Mouse (Mus musculus) gastrocnemius, adult 2 months (tissue): ENCODE measurements around the gene Lta. TPM values are rescaled to one million over a fixed set of nuclear protein-coding genes. Genes with fewer than 3 reads are reported as not detected.

Experiments used
- DNase-seq: peaks from one replicate; pipeline ENCODE4 v3.0.0; 2022
- H3K27ac ChIP-seq: fragments of 200-600 bp; 2 replicates; pipeline ENCODE4 v1.8.1; 2022; ENCODE audit warnings: mild to moderate bottlenecking
- H3K4me3 ChIP-seq: fragments of 200-600 bp; 2 replicates; pipeline ENCODE4 v1.8.1; 2022; ENCODE audit warnings: mild to moderate bottlenecking, moderate library complexity
- CTCF ChIP-seq: fragments of 200-600 bp; IDR thresholded peaks from 2 replicates; pipeline ENCODE4 v1.8.1; 2022; ENCODE audit warnings: antibody characterized with exemption, mild to moderate bottlenecking, moderate library complexity
- intact Hi-C: fragments of 180-260 bp; cut with DNase I; formaldehyde crosslinking; loops from one replicate; pipeline ENCODE4 v1.15.1; 2025
- total RNA-seq, 2 experiments: library from RNA; stranded (reverse); gene quantifications; 2 replicates each; pipeline ENCODE4 v1.2.3; 2021

The Lta gene
- total RNA-seq, 2 experiments from 2014 or later, result 0.41 TPM; not detected in 1

DNA sequence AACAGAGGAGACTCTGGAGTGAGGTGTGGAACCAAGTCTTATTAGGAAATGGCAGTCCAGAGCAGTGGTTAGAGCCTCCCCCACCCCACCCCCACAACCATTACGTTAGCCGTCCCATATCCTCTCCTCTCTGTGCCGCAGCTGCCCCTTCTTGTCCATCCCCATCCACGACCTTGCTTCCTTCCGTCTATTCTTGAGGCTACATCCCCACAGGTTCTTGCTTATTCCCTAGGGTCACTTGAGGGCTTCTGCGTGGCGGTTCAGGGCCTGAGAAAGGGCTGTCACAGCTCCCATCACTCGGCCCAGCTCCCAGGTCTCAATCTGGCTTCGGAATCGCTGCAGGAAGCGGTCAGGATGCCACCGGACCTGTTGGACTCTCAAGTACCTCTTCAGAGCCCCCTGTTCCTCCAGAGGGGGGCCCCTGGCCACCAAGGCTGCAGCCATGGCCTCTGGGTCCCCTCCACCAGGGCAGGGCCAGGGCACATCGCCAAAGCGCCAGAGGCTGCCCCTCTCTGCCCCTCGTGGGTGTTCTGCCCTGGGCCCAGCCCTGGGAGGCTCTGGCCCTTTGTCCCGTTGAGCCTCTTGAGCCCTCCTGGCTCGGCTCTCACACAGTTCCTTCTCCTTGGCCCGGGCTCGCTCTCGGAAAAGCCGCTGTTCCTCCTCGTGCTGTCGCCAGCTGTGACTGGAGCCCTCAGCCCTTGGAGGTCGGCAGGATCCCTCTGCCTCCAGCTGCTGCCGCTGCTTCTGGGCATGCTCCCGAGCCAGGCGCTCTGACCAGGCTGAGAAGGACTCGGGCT is 15.2 kb upstream of the Lta start, which contains the start of gene Gm16181:
Gene Gm16181 (plus strand): TSS at position 679 of the 797 bp plus-strand sequence.
- DNase-seq, result no peak
- no peak for TF ChIP-seq CTCF
- H3K27ac ChIP-seq, result peak within 1 kb of the TSS; percentile 80
- intact Hi-C loops, result no loop called here
- H3K4me3 ChIP-seq, result peak within 1 kb of the TSS; percentile 44

DNA sequence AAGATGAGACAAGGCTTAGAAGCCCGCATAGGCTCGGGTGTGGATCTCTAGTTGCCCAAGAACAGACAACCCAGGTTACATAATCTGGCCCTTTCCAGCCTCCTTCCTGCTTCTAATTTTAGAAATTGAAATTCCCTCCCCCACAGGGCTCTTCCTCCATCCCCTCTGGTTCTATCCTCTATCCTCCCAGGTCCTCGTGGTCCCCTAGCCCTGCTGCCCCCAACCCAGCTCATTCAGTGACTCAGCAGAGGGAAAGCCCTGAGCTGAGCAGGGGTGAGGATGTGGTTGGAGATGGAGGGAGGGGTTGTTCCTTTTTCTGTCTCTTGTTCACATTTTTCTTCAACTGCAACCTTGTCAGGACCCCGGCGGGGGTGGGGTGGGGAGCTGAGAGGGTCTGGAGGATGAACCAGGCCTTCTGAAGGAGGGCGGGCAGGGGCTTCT is 14.5 kb upstream of the Lta start:
- peak overlapping the region; percentile 34; the same call in 1 of the 2 replicates for H3K4me3 ChIP-seq
- peak overlapping the region; percentile 80 for H3K27ac ChIP-seq
- TF ChIP-seq CTCF, result no peak
- DNase-seq, result no peak
- intact Hi-C loops, result no loop called here

- Histone ChIP-seq H3K27ac (peak overlapping the region; percentile 80), H3K4me3 (peak overlapping the region; percentile 16)
- intact Hi-C loops, result no loop called here
- TF ChIP-seq CTCF, result no peak
- DNase-seq, result no peak
Observed at GRCm38 (mm10) chr17:35218516-35219193, 13.5 kb upstream of the Lta start.

DNA sequence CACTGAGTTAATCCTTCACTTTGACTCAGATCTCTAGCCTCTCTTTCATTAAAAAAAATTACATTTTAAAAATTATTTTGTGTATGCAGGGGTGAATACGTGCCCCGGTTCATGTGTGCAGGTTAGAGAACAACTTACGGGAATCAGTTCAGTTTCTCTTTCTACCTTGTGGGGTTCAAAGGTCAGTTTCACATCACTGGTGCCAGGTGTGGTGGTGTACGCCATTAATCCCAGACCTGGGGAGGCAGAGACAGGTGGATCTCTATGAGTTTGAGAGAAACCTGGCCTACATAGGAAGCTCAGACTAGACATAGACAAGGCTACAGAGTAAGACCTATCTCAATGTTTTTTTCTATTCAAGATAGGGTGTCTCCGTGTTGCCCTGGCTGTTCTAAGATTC is 7.9 kb upstream of the Lta start:
- TF ChIP-seq CTCF, result no peak
- no peak for DNase-seq
- intact Hi-C loops, result no loop called here
- Histone ChIP-seq H3K27ac (no peak overlapping the region), H3K4me3 (no peak overlapping the region)

- Histone ChIP-seq H3K27ac (no peak overlapping the region), H3K4me3 (no peak overlapping the region)
- no peak for TF ChIP-seq CTCF
- no peak for DNase-seq
- intact Hi-C loops, result no loop called here
Observed at GRCm38 (mm10) chr17:35210593-35210992, 5.4 kb upstream of the Lta start.

DNA sequence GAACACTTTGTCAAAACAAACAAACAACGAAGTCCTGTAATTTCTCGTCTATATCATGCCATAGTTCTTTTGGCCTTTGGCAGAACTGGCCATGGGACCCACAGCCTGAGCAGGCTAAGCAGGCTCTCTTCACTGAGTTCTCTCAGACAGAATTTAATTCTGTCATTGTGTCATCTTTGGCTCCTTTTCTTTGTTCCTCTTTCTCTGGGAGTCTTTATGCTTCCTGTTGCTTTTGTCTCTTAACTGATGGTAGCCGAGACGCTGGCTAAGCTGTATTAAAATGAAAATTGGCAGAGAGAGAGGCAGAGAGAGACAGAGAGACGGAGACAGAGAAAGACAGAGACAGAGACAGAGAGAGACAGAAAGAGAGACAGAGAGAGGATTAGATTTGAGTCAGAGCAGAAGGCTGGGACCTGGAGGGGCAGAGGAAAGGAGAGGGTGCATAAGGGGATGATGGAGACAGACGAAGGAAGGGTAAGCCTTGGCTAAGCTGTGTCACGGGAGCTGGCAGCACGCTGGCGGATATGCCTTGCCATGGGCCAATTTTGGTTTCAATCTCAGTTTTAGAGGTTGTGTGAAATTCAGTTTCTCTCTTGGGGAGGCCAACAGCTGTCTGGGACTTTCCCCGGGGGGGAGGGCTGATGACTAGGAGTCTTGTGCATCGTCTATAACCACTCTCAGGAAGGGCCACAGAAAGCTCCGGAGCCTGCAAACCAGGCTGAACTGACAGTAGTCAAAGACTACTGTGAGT is 4.8 kb upstream of the Lta start:
- H3K27ac ChIP-seq, result peak overlapping the region; percentile 28; the same call in 1 of the 2 replicates
- no peak for DNase-seq
- intact Hi-C loops, result no loop called here
- no peak for TF ChIP-seq CTCF
- H3K4me3 ChIP-seq, result no peak overlapping the region; the same call in 1 of the 2 replicates

- H3K27ac ChIP-seq, result no peak overlapping the region
- DNase-seq, result no peak
- intact Hi-C loops, result no loop called here
Observed at GRCm38 (mm10) chr17:35205380-35205769, 224 bp upstream of the Lta start.

GRCm38 (mm10) chr17:35202442-35202841 is 2.7 kb downstream of the Lta start:
- DNase-seq, result no peak
- Histone ChIP-seq H3K27ac (no peak overlapping the region), H3K4me3 (no peak overlapping the region)
- no peak for TF ChIP-seq CTCF
- intact Hi-C loops, result no loop called here

More at GRCm38 (mm10) chr17:35205380-35205769, 224 bp upstream of the Lta start:
- no peak for TF ChIP-seq CTCF
- H3K4me3 ChIP-seq, result no peak overlapping the region

GRCm38 (mm10) chr17:35201787-35202186 is 3.4 kb downstream of the Lta start, which contains the start of gene Tnf:
Gene Tnf (minus strand): TSS chr17:35202007.
- Histone ChIP-seq H3K4me3 (peak within 1 kb of the TSS; percentile 61), H3K27ac (peak within 1 kb of the TSS; percentile 50)
- intact Hi-C loops, result no loop called here
- DNase-seq, result peak; percentile 69
- TF ChIP-seq CTCF, result no peak

DNA sequence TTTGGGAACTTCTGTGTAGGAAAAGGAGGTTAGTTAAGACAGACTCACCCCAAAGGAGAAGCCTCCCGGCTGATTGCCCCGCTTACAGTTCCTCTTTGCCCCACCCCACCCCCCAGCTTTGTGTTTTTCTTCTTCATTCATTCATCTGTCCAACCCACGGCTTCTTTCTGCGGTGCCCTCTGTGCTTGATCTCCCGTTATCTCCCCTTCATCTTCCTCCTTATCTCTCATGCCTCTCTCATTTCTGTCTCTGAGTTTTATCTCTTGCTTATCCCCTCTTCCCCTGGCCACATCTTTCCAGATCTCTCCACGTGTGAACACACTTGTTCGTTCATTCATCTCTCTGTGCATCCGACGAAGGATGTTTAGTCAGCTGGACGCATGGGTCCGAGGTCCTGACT is 4.0 kb downstream of the Lta start:
- DNase-seq, result no peak
- intact Hi-C loops, result no loop called here
- peak overlapping the region; percentile 61 for H3K4me3 ChIP-seq
- no peak for TF ChIP-seq CTCF
- H3K27ac ChIP-seq, result no peak overlapping the region

GRCm38 (mm10) chr17:35200398-35200797 is 4.8 kb downstream of the Lta start:
- intact Hi-C loops, result no loop called here
- H3K27ac ChIP-seq, result no peak overlapping the region
- H3K4me3 ChIP-seq, result peak overlapping the region; percentile 61; the same call in 1 of the 2 replicates
- no peak for DNase-seq
- TF ChIP-seq CTCF, result no peak

DNA sequence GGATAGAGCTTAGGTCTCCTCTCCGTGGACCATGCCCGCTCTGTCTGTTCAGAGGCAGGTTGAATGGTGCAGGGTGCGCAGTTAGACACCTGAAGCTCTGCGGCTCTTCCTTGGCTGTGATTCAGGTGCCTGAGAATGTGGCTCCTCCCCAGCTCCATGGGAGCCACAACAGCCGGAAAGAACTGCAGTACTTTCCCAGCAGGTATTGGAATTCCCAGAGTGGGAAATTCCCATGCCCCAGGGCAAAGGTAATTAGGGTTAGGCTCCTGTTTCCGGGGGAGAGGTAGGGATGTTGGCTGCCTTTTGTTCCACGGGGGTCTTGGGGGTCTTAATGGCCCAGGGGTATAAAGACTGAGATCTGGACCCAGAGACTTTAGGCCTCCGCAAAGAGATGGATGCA is 6.2 kb downstream of the Lta start:
- no peak overlapping the region for H3K27ac ChIP-seq
- intact Hi-C loops, result loop anchor here (5.0 kb wide), 1 partner anchor 33 kb away; the partner anchor contains the start of gene Atp6v1g2
- H3K4me3 ChIP-seq, result no peak overlapping the region
- no peak for DNase-seq
- TF ChIP-seq CTCF, result no peak
